Mouse (Mus musculus): Measurements from ENCODE around the gene Myrf. TPM values are rescaled to one million over a fixed set of nuclear protein-coding genes. Genes with fewer than 3 reads are reported as not detected.
A peak's percentile ranks its signal among the peaks of the same experiment; 100 is the strongest.

The Myrf gene
- polyA plus RNA-seq, 1 experiment, result 15.9 TPM

DNA sequence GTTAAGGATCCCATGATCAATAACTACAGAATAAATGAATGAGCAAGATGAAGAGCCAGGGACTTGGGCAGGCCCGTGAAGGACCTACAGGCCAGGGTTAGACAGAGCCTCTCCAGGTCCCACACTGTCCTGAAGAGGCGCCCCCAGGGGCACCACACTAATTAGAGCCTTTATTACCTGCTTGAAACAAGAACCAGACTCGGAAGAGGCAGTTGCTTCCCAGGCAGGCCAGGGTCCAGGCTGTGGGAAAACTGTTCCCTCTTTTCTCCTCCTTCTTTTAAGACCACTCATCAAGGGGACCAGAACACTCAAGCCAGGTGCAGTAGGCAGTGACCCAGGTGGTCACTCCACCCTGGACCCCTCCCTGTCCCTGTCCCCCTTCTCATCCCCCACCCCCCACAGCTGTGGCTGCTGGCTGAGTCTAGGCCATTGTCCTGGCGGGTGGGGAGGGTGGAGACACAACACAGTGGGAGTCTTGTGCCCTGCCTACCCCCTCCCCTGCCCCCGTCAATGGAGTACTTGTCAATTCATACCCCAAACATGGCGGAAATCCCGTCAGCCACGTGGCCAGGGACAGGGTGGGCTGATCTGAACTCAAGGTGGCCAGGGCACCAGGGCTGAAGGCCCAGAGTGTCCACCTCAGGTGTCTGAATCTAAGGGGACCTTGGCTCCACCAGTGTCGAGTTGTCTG lies 8.1 kb downstream of the Myrf start:
- peak; percentile 95 for TF ChIP-seq EP300 (IDR thresholded peaks at IDR 0.05; ENCODE audit: insufficient read depth, low read depth, low read length)
- TF ChIP-seq POLR2A (IDR thresholded peaks at IDR 0.05; ENCODE audit: insufficient read depth, low read length), result no peak
- Histone ChIP-seq H3K4me1 (ENCODE audit: control insufficient read depth, insufficient read depth, low read length) (peaks cover 31% of the 10 kb centered on the region), H3K27me3 (ENCODE audit: control insufficient read depth, insufficient read depth, low read length, poor library complexity, severe bottlenecking) (no peaks in the 10 kb centered on the region), H3K36me3 (ENCODE audit: control insufficient read depth, insufficient read depth, low read length, poor library complexity, severe bottlenecking) (no peaks in the 10 kb centered on the region), H3K9me3 (replicated peaks; ENCODE audit: control insufficient read depth, insufficient read depth, low read length, poor library complexity, severe bottlenecking) (no peaks in the 10 kb centered on the region), H3K9ac (ENCODE audit: low read depth, poor library complexity, severe bottlenecking) (no peak overlapping the region), H3K27ac (ENCODE audit: insufficient read depth, low read length) (peak overlapping the region; percentile 74), H3K4me3 (ENCODE audit: low read depth, low read length) (no peak overlapping the region)

DNA sequence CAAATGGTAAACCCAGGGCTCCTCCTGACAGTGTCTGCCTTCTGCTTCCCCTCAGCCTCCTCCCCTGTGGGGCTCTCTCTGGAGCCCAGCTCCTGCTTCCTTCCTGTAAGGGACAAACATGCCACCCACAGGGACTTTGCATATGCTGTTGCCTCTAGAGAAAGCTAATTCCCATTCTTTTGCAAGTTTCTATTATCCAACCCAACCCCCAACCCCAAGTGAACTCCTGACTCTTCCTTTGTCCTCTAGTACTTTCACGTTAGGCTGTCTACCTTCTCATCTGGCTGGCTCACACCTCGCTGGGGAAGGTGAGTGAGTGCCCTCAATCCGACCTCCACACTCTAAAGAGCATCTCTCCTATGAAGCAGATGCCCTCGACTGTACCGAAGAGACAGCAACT lies 8.7 kb downstream of the Myrf start:
- peaks cover 33% of the 10 kb centered on the region for H3K4me1 ChIP-seq (ENCODE audit: control insufficient read depth, insufficient read depth, low read length)
- no peaks in the 10 kb centered on the region for H3K27me3 ChIP-seq (ENCODE audit: control insufficient read depth, insufficient read depth, low read length, poor library complexity, severe bottlenecking)
- TF ChIP-seq CTCF (IDR thresholded peaks at IDR 0.05; ENCODE audit: low read depth, low read length) (no peak), EP300 (IDR thresholded peaks at IDR 0.05; ENCODE audit: insufficient read depth, low read depth, low read length) (peak; percentile 87), POLR2A (IDR thresholded peaks at IDR 0.05; ENCODE audit: insufficient read depth, low read length) (no peak)
- H3K36me3 ChIP-seq (ENCODE audit: control insufficient read depth, insufficient read depth, low read length, poor library complexity, severe bottlenecking), result no peaks in the 10 kb centered on the region
- H3K4me3 ChIP-seq (ENCODE audit: low read depth, low read length), result 0 out of 2 replicates have a peak overlapping the region, but pooled peaks have one; percentile 11
- H3K27ac ChIP-seq (ENCODE audit: insufficient read depth, low read length), result peak overlapping the region; percentile 74
- no peaks in the 10 kb centered on the region for H3K9me3 ChIP-seq (replicated peaks; ENCODE audit: control insufficient read depth, insufficient read depth, low read length, poor library complexity, severe bottlenecking)
- no peak overlapping the region for H3K9ac ChIP-seq (ENCODE audit: low read depth, poor library complexity, severe bottlenecking)

DNA sequence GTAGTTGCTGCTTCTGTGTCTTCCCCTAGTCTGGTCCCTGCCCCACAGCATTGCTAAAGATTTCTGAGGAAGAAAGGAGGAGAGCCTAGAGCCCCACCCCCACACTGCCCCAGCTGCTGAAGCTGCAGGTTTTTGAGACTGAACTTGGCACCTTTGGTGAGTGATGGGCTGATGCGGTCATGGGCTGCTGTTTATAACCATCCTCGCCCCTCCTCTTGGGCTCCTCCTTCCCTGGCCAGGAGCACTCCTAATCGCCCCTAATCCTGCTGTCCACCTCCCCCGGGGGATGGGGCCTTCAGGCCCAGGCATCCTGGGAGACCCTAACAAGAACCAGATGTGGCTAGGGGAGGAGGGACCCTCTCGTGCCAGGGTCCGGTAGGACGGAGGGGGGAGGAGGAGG lies 9.5 kb downstream of the Myrf start:
- Histone ChIP-seq H3K9ac (ENCODE audit: low read depth, poor library complexity, severe bottlenecking) (peak overlapping the region; percentile 9; the same call in 1 of the 2 replicates), H3K4me3 (ENCODE audit: low read depth, low read length) (0 out of 2 replicates have a peak overlapping the region, but pooled peaks have one; percentile 11), H3K4me1 (ENCODE audit: control insufficient read depth, insufficient read depth, low read length) (peaks cover 33% of the 10 kb centered on the region)

DNA sequence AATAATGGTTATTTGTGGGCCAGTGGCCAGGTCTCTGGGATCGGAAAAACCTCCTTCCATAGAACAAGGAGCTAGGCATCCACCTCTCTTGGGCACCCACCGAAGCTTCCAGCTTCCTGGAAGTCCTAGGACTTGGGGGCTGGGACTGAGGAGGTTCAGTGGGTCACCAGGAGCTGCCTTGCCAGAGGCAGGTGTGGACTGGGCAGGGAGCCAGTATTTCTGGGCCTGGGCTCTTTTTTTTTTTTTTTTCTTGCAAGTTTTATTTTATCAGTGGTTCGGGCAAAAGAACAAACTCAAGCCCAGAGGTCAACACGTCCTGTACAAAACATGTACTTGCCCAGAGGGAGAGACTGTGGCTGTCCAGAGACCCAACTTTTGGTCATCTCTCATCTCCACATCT lies 14.8 kb downstream of the Myrf start:
- Histone ChIP-seq H3K9ac (ENCODE audit: low read depth, poor library complexity, severe bottlenecking) (no peak overlapping the region), H3K36me3 (ENCODE audit: control insufficient read depth, insufficient read depth, low read length, poor library complexity, severe bottlenecking) (no peaks in the 10 kb centered on the region), H3K9me3 (replicated peaks; ENCODE audit: control insufficient read depth, insufficient read depth, low read length, poor library complexity, severe bottlenecking) (no peaks in the 10 kb centered on the region), H3K4me1 (ENCODE audit: control insufficient read depth, insufficient read depth, low read length) (peaks cover 25% of the 10 kb centered on the region), H3K4me3 (ENCODE audit: low read depth, low read length) (no peak overlapping the region), H3K27ac (ENCODE audit: insufficient read depth, low read length) (no peak overlapping the region), H3K27me3 (ENCODE audit: control insufficient read depth, insufficient read depth, low read length, poor library complexity, severe bottlenecking) (no peaks in the 10 kb centered on the region)
- no peak for TF ChIP-seq CTCF (IDR thresholded peaks at IDR 0.05; ENCODE audit: low read depth, low read length)
- no peak for TF ChIP-seq POLR2A (IDR thresholded peaks at IDR 0.05; ENCODE audit: insufficient read depth, low read length)
- no peak for TF ChIP-seq EP300 (IDR thresholded peaks at IDR 0.05; ENCODE audit: insufficient read depth, low read depth, low read length)

More for the DNA sequence above, 9.5 kb downstream of the Myrf start:
- Histone ChIP-seq H3K27ac (ENCODE audit: insufficient read depth, low read length) (peak overlapping the region; percentile 60; the same call in 1 of the 2 replicates), H3K9me3 (replicated peaks; ENCODE audit: control insufficient read depth, insufficient read depth, low read length, poor library complexity, severe bottlenecking) (no peaks in the 10 kb centered on the region), H3K36me3 (ENCODE audit: control insufficient read depth, insufficient read depth, low read length, poor library complexity, severe bottlenecking) (no peaks in the 10 kb centered on the region), H3K27me3 (ENCODE audit: control insufficient read depth, insufficient read depth, low read length, poor library complexity, severe bottlenecking) (no peaks in the 10 kb centered on the region)
- TF ChIP-seq POLR2A (IDR thresholded peaks at IDR 0.05; ENCODE audit: insufficient read depth, low read length) (no peak), CTCF (IDR thresholded peaks at IDR 0.05; ENCODE audit: low read depth, low read length) (no peak), EP300 (IDR thresholded peaks at IDR 0.05; ENCODE audit: insufficient read depth, low read depth, low read length) (no peak)

DNA sequence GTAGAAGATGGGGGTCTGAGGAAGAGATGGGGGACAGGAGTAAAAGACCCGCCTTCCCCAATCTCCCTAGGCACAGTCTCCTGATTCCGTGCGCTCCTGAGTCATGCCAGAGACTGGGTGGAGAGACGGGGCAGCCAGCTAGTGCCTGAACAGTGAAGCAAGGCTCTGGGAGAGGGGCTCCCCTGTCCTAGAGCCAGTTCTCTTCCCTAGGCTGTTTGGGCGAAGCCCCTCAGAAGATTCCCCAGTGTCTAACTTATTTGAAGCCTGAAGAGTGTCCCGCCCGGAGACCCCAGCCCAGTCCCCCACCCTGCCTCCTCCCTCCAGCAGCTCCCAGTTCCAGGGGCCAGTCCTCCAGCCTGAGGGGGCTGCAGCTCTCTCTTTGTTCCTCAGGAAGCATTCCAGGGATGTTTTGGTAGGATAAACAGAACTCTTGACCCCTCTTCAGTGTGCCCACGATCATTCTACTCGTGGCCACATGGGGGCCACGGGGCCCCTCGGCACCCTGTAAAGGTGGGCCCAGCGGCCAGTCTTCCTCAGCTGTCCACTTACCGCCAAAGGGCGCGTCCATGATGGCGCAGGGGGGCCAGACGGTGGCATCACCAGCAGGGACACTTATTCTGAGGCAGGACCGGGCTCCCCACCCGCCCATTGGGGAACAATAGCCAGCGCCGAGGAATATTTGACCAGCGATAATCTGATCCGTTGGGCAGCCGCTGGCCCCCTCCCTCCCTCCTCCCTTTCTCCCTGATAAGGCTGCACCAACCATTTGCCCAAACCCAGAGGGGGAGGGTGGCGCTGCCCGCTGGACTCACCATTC lies 15.7 kb downstream of the Myrf start:
- TF ChIP-seq EP300 (IDR thresholded peaks at IDR 0.05; ENCODE audit: insufficient read depth, low read depth, low read length) (0 out of 2 replicates have a peak, but pooled peaks have one; percentile 45), POLR2A (IDR thresholded peaks at IDR 0.05; ENCODE audit: insufficient read depth, low read length) (no peak)
- peaks cover 21% of the 10 kb centered on the region for H3K4me1 ChIP-seq (ENCODE audit: control insufficient read depth, insufficient read depth, low read length)
- H3K9me3 ChIP-seq (replicated peaks; ENCODE audit: control insufficient read depth, insufficient read depth, low read length, poor library complexity, severe bottlenecking), result no peaks in the 10 kb centered on the region
- H3K4me3 ChIP-seq (ENCODE audit: low read depth, low read length), result peak overlapping the region; percentile 4; the same call in 1 of the 2 replicates
- no peaks in the 10 kb centered on the region for H3K27me3 ChIP-seq (ENCODE audit: control insufficient read depth, insufficient read depth, low read length, poor library complexity, severe bottlenecking)
- H3K9ac ChIP-seq (ENCODE audit: low read depth, poor library complexity, severe bottlenecking), result peak overlapping the region; percentile 38; the same call in 1 of the 2 replicates
- H3K27ac ChIP-seq (ENCODE audit: insufficient read depth, low read length), result peak overlapping the region; percentile 38; the same call in 1 of the 2 replicates
- H3K36me3 ChIP-seq (ENCODE audit: control insufficient read depth, insufficient read depth, low read length, poor library complexity, severe bottlenecking), result no peaks in the 10 kb centered on the region

Measured in ES-Bruce4 (cell line).